Mouse (Mus musculus) gastrocnemius, adult 8-10 months (tissue): Measurements from ENCODE around the gene Foxn3. TPM values are rescaled to one million over a fixed set of nuclear protein-coding genes. Genes with fewer than 3 reads are reported as not detected.

Experiments
- DNase-seq, 2 experiments: peaks; one replicate each; pipeline ENCODE4 v3.0.0; 2022; ENCODE audit warnings: low spot score in 2 of 2
- total RNA-seq, 4 experiments: library from RNA; stranded (reverse); gene quantifications; 2 replicates each; pipeline ENCODE4 v1.2.4; 2022

Foxn3 gene
- total RNA-seq, 4 experiments from 2014 or later: 171 to 255 (median 210) TPM

- no peak for DNase-seq
These were observed 263.5 kb downstream of the Foxn3 start for GRCm38 (mm10) chr12:99299900-99300299.

- no peak for DNase-seq
These were observed 264.4 kb downstream of the Foxn3 start for GRCm38 (mm10) chr12:99298851-99299600.

- no peak for DNase-seq
These were observed 265.1 kb downstream of the Foxn3 start for GRCm38 (mm10) chr12:99298242-99298641.

- DNase-seq: no peak
These were observed 265.6 kb downstream of the Foxn3 start for GRCm38 (mm10) chr12:99297792-99298191.

- no peak for DNase-seq
These were observed 269.9 kb downstream of the Foxn3 start for GRCm38 (mm10) chr12:99293532-99293931.

GRCm38 (mm10) chr12:99292152-99292551, 271.2 kb downstream of the Foxn3 start:
- DNase-seq: no peak

GRCm38 (mm10) chr12:99287081-99287480, 276.3 kb downstream of the Foxn3 start:
- DNase-seq: no peak

- no peak for DNase-seq
These were observed 276.7 kb downstream of the Foxn3 start for GRCm38 (mm10) chr12:99286662-99287061.

GRCm38 (mm10) chr12:99285656-99286055, 277.7 kb downstream of the Foxn3 start:
- no peak for DNase-seq

- no peak for DNase-seq
These were observed 278.2 kb downstream of the Foxn3 start for GRCm38 (mm10) chr12:99285199-99285598.

GRCm38 (mm10) chr12:99284419-99285069, 278.8 kb downstream of the Foxn3 start:
- no peak for DNase-seq

GRCm38 (mm10) chr12:99280826-99281225, 282.6 kb downstream of the Foxn3 start:
- no peak for DNase-seq

- DNase-seq: no peak
These were observed 283.1 kb downstream of the Foxn3 start for GRCm38 (mm10) chr12:99280291-99280690.

GRCm38 (mm10) chr12:99279426-99279825, 284.0 kb downstream of the Foxn3 start:
- DNase-seq: no peak

GRCm38 (mm10) chr12:99274589-99274988, 288.8 kb downstream of the Foxn3 start:
- DNase-seq: no peak

- DNase-seq: peak in 1 of 2 experiments; percentile 51
These were observed 294.0 kb downstream of the Foxn3 start for GRCm38 (mm10) chr12:99269396-99269795.

GRCm38 (mm10) chr12:99268954-99269353, 294.4 kb downstream of the Foxn3 start:
- DNase-seq: no peak

GRCm38 (mm10) chr12:99267732-99268131, 295.6 kb downstream of the Foxn3 start:
- DNase-seq: no peak

GRCm38 (mm10) chr12:99266434-99266833, 296.9 kb downstream of the Foxn3 start:
- DNase-seq: no peak

- DNase-seq: no peak
These were observed 297.6 kb downstream of the Foxn3 start for GRCm38 (mm10) chr12:99265777-99266176.

GRCm38 (mm10) chr12:99264386-99264785, 299.0 kb downstream of the Foxn3 start:
- DNase-seq: no peak

- DNase-seq: no peak
These were observed 299.6 kb downstream of the Foxn3 start for GRCm38 (mm10) chr12:99263592-99264335.
